Mouse (Mus musculus): ENCODE results near the gene P2rx1. TPM values are rescaled to one million over a fixed set of nuclear protein-coding genes. Genes with fewer than 3 reads are reported as not detected.

Gene P2rx1
- polyA plus RNA-seq, 1 experiment = 400 TPM

- no peaks in the 10 kb centered on the region for H3K9me3 ChIP-seq
- H3K4me1 ChIP-seq = peaks cover 8% of the 10 kb centered on the region
- TF ChIP-seq GATA1 (IDR thresholded peaks at IDR 0.05; ENCODE audit: borderline replicate concordance, low read length) (no peak), FLI1 (IDR thresholded peaks at IDR 0.05; ENCODE audit: low read length) (no peak)
- H3K4me3 ChIP-seq (replicated peaks) = no peak overlapping the region
- H3K27me3 ChIP-seq (replicated peaks) = no peaks in the 10 kb centered on the region
- peaks cover 100% of the 10 kb centered on the region for H3K36me3 ChIP-seq (replicated peaks; ENCODE audit: low read length)
Measured at GRCm38 (mm10) chr11:73036077-73036476, 37.2 kb downstream of the P2rx1 start.

- no peaks in the 10 kb centered on the region for H3K27me3 ChIP-seq (replicated peaks)
- no peak for TF ChIP-seq GATA1 (IDR thresholded peaks at IDR 0.05; ENCODE audit: borderline replicate concordance, low read length)
- no peak for TF ChIP-seq FLI1 (IDR thresholded peaks at IDR 0.05; ENCODE audit: low read length)
- H3K36me3 ChIP-seq (replicated peaks; ENCODE audit: low read length) = peaks cover 99% of the 10 kb centered on the region
- H3K4me3 ChIP-seq (replicated peaks) = no peak overlapping the region
- peaks cover 3% of the 10 kb centered on the region; the same call in 1 of the 2 replicates for H3K4me1 ChIP-seq
- H3K9me3 ChIP-seq = no peaks in the 10 kb centered on the region
Measured at GRCm38 (mm10) chr11:73036889-73037288, 38.0 kb downstream of the P2rx1 start.

DNA sequence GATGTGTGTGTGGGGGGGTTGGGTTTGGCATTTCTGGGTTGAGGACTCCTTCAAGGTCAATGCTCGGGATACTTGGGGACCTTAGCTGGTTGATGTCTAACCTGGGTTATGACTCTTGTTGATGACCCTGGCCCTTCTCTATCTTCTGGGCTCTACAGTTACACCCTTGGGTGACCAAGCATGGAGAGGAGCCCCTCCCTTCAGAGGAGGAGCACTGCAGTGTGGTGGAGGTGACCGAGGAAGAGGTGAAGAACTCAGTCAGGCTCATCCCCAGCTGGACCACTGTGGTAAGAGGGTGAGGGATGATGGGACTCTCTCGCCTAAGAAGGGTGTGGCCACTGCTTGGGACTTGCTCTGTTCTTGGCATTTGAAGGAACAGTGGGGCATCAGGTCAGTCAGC lies 38.8 kb downstream of the P2rx1 start:
- Histone ChIP-seq H3K9me3 (no peaks in the 10 kb centered on the region), H3K36me3 (replicated peaks; ENCODE audit: low read length) (peaks cover 93% of the 10 kb centered on the region), H3K4me3 (replicated peaks) (no peak overlapping the region), H3K4me1 (peaks cover 3% of the 10 kb centered on the region; the same call in 1 of the 2 replicates), H3K27me3 (replicated peaks) (no peaks in the 10 kb centered on the region)
- TF ChIP-seq FLI1 (IDR thresholded peaks at IDR 0.05; ENCODE audit: low read length) (no peak), GATA1 (IDR thresholded peaks at IDR 0.05; ENCODE audit: borderline replicate concordance, low read length) (no peak)

DNA sequence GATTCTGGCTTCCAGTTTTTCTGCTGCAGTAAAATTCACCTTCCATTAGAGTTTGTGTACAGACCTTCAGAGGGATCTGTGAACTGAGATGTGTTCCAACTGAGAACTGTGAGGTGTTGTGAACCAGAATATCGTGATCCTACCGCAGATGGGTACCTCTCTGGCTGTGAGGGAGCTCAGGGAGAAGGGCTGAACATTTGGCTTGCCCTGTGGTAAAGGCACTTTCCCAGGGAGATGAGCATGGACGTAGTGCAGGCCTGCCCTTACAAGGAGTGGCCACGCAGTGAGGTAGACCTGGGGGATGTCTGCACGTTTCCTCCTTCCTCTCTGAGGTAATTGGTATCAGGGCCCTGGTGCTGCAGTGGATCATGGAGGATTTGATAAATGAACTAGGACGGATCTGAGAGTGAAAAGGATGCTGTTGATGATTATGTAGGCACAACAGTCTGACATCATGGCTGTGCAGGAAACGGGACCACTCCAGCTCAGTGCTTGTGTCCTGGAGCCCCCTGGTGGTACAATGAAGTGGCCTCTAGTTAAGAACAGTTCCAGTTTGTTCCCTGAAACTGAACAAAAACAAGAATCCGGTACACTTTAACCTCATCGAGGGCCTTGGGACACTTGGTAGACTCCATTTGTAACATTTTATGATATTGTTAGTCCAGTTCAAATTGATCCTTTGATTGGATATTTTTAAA lies 40.3 kb downstream of the P2rx1 start:
- Histone ChIP-seq H3K36me3 (replicated peaks; ENCODE audit: low read length) (peaks cover 77% of the 10 kb centered on the region), H3K4me3 (replicated peaks) (no peak overlapping the region), H3K9me3 (no peaks in the 10 kb centered on the region), H3K27me3 (replicated peaks) (no peaks in the 10 kb centered on the region), H3K4me1 (peaks cover 7% of the 10 kb centered on the region)
- no peak for TF ChIP-seq FLI1 (IDR thresholded peaks at IDR 0.05; ENCODE audit: low read length)

GRCm38 (mm10) chr11:73044229-73044755 lies 45.4 kb downstream of the P2rx1 start:
- H3K4me1 ChIP-seq = peaks cover 24% of the 10 kb centered on the region
- TF ChIP-seq FLI1 (IDR thresholded peaks at IDR 0.05; ENCODE audit: low read length) = no peak
- no peak for TF ChIP-seq GATA1 (IDR thresholded peaks at IDR 0.05; ENCODE audit: borderline replicate concordance, low read length)
- H3K27me3 ChIP-seq (replicated peaks) = no peaks in the 10 kb centered on the region
- peaks cover 31% of the 10 kb centered on the region for H3K36me3 ChIP-seq (replicated peaks; ENCODE audit: low read length)
- H3K4me3 ChIP-seq (replicated peaks) = no peak overlapping the region
- no peaks in the 10 kb centered on the region for H3K9me3 ChIP-seq

DNA sequence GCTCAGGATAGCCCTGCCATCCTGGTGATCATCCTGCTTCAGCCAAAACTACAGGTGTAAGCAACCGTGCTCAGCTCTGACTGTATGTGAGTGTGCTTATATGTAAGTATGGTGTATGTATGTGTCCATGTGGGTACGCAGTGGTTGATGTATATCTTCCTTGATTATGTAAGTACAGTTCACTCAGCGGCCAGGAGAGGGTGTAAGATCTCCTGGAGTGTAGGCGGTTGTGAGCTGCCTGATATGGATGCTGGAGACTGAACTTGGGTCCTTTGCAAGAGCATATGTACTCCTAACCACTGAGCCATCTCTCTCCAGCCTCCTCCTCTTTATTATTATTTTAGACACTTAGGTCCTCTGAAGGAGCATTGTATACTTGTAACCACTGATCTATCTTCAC lies 45.9 kb downstream of the P2rx1 start:
- peaks cover 29% of the 10 kb centered on the region for H3K36me3 ChIP-seq (replicated peaks; ENCODE audit: low read length)

DNA sequence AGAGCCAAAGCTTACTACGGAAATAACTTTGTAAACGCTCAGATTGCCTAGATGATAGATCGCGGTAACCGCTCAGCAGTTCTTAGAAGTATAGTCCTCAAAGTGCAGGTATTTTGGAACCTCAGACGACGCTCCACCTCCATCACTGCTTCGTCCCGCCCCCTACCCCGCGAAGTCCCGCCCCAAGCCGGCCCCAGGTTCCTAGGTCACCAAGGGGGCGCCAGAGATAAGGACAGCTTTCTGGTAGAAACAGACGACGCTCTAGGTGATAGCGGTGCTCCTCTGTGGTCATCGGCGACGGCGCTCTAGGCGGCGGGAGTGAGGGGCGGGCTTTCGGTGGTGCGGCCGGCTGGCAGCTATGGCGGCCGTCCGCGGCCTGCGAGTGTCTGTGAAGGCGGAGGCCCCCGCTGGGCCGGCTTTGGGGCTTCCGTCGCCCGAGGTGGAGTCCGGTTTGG lies 48.7 kb downstream of the P2rx1 start, which contains the start of gene Ncbp3:
Ncbp3 (plus strand) TSS at position 242 of the 455 bp plus-strand sequence.
- Histone ChIP-seq H3K27me3 (replicated peaks) (no peaks in the 10 kb centered on the region), H3K4me1 (peaks cover 38% of the 10 kb centered on the region), H3K36me3 (replicated peaks; ENCODE audit: low read length) (peaks cover 31% of the 10 kb centered on the region), H3K9me3 (no peaks in the 10 kb centered on the region), H3K4me3 (replicated peaks) (peak within 1 kb of the TSS; percentile 94)
- TF ChIP-seq FLI1 (IDR thresholded peaks at IDR 0.05; ENCODE audit: low read length) (no peak), GATA1 (IDR thresholded peaks at IDR 0.05; ENCODE audit: borderline replicate concordance, low read length) (no peak)

More for the DNA sequence above, 45.9 kb downstream of the P2rx1 start:
- H3K9me3 ChIP-seq = no peaks in the 10 kb centered on the region
- TF ChIP-seq FLI1 (IDR thresholded peaks at IDR 0.05; ENCODE audit: low read length) = no peak
- no peaks in the 10 kb centered on the region for H3K27me3 ChIP-seq (replicated peaks)
- H3K4me1 ChIP-seq = peaks cover 28% of the 10 kb centered on the region
- H3K4me3 ChIP-seq (replicated peaks) = no peak overlapping the region

DNA sequence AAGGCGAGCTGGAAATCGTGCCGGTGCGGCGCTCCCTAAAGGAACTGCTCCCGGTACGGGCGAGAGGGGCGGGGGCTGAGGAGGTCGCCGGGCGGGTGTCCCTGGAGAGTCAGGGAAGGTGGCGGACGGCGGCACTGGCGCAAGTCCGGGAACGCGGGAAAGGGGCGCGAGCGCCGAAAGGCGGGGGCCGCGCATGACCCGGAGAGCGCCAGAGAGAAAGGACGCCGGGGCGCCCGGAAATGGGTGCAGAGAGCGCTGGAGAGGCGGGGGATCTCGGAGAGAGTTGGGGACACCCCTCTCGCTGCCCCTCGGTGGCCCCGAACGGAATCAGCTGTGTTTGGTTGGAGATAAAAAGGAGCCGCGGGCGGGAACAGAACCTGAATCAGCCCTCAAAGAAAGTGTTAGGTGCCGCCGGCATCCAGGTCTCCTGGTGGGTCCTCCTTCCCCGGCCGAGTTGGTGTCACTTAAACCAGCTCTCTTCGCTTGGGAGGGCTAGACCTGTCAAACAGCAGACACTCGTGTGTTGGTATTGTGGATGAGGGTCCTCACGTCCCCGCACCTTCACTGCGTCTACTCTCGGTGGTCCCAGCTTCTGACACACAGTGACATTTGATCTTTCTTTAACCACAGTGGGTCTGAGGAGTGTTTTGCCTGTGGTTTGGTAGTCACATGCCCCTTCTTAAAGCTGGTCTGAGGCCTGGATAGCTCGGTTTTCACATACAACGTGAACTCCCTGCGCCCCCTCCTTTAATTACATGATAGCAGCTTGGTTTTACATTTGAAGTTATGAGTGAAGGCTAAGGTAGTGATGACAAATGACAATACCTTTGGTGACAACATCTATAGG lies 49.4 kb downstream of the P2rx1 start:
- TF ChIP-seq FLI1 (IDR thresholded peaks at IDR 0.05; ENCODE audit: low read length) (no peak), GATA1 (IDR thresholded peaks at IDR 0.05; ENCODE audit: borderline replicate concordance, low read length) (no peak)
- Histone ChIP-seq H3K27me3 (replicated peaks) (no peaks in the 10 kb centered on the region), H3K4me3 (replicated peaks) (peak overlapping the region; percentile 94), H3K36me3 (replicated peaks; ENCODE audit: low read length) (peaks cover 38% of the 10 kb centered on the region), H3K4me1 (peaks cover 41% of the 10 kb centered on the region), H3K9me3 (no peaks in the 10 kb centered on the region)

DNA sequence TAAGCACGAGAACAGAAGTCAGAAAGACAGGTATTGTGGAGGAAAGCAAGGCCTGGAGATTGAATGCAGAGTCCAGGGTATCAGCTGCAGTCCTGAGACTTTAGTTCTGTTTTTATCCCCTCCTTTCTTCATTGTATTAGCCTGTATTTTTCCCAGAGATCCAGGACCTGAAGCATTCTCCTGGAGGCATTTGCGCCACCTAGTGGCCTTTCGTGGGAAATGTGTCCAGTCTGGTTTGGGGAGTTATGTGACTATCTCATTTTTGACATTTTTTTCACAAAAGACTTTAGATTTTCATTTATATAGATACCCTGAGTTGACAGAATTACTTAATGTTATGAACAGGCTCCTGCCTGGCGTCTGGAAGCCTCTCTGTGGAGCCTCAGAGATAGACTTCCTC lies 50.4 kb downstream of the P2rx1 start:
- H3K36me3 ChIP-seq (replicated peaks; ENCODE audit: low read length) = peaks cover 49% of the 10 kb centered on the region
- peaks cover 36% of the 10 kb centered on the region for H3K4me1 ChIP-seq
- H3K27me3 ChIP-seq (replicated peaks) = no peaks in the 10 kb centered on the region
- H3K9me3 ChIP-seq = no peaks in the 10 kb centered on the region
- no peak for TF ChIP-seq GATA1 (IDR thresholded peaks at IDR 0.05; ENCODE audit: borderline replicate concordance, low read length)
- TF ChIP-seq FLI1 (IDR thresholded peaks at IDR 0.05; ENCODE audit: low read length) = no peak
- H3K4me3 ChIP-seq (replicated peaks) = peak overlapping the region; percentile 94

GRCm38 (mm10) chr11:73052795-73053194 lies 53.9 kb downstream of the P2rx1 start:
- H3K4me3 ChIP-seq (replicated peaks) = no peak overlapping the region
- no peak for TF ChIP-seq FLI1 (IDR thresholded peaks at IDR 0.05; ENCODE audit: low read length)
- no peak for TF ChIP-seq GATA1 (IDR thresholded peaks at IDR 0.05; ENCODE audit: borderline replicate concordance, low read length)
- no peaks in the 10 kb centered on the region for H3K27me3 ChIP-seq (replicated peaks)
- H3K4me1 ChIP-seq = peaks cover 44% of the 10 kb centered on the region
- no peaks in the 10 kb centered on the region for H3K9me3 ChIP-seq
- peaks cover 79% of the 10 kb centered on the region for H3K36me3 ChIP-seq (replicated peaks; ENCODE audit: low read length)

Data from megakaryocyte, embryonic 14.5 days (primary cell).